Mouse (Mus musculus) right cerebral cortex, postnatal 36 days (tissue): ENCODE data around the gene Fuom.
"Not testable (repeated sequence)": the region's sequence is repeated elsewhere in the genome, so short reads cannot be mapped to it uniquely, and the experiment has no call there.

ENCODE experiments used
- DNase-seq, 2 experiments: peaks; one replicate each; pipeline ENCODE4 v3.0.0; 2022; ENCODE audit warnings: low spot score in 2 of 2, mixed read lengths in 1 of 2

The Fuom gene

GRCm38 (mm10) chr7:140101993-140102860 is at the start of gene Fuom:
Gene Fuom (minus strand): TSS chr7:140102441.
- DNase-seq = peak; percentile 78 to 81

- no peak for DNase-seq
These were observed 42.3 kb upstream of the Fuom start for GRCm38 (mm10) chr7:140144550-140144949.

DNA sequence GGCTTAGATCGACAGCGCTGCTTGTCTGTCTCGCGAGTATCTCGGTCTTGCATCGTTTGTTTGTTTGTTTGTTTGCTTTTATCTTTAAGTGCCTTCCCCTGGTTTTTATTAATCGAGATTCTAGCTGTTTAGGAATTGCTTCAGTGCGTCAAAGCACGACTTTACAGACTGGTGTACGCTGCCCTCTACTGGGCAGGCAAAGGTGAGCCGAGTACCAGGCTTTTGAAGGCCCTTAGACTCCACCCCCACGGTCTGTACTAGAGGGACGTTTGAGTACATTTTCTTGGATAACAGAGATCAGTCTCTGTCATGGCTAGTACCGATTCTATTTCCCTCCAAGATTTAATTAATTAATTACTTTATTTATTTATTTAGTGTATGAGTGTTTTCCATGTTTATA is 39.1 kb upstream of the Fuom start:
- DNase-seq = no peak

- DNase-seq = no peak
These were observed 35.7 kb upstream of the Fuom start for GRCm38 (mm10) chr7:140138021-140138310.

DNA sequence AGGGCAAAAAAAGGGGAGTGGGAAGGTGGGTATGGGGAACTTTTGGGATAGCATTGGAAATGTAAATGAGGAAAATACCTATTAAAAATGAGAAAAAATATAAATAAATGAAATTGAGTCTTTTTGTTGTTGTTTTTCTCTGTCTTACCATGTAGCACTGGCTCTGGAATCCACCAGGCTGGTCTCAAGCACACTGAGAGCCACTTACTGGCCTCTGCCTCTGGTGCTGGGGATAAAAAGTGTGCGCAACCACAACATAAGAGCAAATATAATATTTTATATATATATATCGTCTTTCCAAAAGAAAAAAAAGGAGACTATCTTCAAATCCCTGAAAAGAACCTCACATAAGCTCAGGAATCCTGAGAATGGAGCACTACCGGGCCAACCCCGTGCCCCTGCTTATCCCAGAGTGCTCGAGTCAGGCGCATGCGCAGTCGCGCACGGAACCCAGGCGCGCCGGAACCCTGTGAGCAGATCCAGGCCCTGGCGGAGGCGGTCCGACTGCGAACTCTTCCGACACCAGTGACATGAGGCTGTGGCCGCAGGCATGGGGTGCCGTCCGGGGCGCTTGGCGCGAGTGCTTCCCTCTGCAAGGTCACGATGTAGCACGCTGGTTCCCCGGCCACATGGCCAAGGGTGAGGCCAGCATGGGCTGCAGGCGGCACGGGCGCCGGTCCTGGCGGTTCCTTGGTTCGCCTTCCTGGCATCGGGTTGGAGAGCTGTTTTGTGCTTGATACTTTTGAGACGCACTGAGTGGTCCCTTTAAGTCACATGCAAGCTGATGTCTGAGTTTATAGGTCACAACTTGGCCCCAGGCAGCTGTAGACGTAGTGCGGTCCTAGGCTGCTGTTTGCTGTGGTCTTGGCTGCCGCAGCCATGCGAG is 35.1 kb upstream of the Fuom start, which contains the start of gene Mtg1:
Gene Mtg1 (plus strand): TSS at position 430 of the 886 bp plus-strand sequence.
- DNase-seq = peak; percentile 93 to 96

DNA sequence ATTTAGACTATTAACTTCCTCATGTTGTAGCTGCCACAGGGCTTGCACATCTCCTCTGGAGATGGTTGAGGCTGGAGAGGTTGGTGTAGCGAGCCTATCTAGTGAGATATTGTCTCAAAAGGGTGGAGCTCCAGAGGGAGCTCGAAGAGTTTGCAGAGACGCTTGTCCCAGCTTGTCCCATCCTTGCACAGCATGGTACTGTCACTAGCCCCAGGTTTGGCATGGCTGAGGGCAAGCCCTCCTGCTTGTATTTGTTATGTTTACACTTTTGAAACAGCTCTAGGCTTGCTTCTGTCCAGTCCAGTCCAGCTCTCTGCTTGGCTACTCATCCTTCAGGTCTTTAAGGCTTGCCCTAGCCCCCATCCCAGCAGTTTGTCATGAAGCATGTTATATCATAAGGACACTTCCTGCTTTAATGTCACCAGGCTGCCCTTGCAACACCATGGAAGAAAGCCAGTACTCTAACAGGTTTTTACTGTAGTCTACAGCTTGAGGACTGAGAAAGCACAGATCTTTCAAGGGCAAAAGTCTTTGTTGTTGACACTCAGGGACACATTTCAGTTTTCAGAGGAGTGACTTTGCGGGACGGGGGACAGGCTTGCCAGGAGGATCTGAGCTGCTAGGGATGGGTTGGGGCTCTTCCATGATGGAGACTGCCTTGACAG is 33.0 kb upstream of the Fuom start:
- no peak for DNase-seq

- DNase-seq = not testable (repeated sequence)
These were observed 31.8 kb upstream of the Fuom start for GRCm38 (mm10) chr7:140134033-140134432.

GRCm38 (mm10) chr7:140132184-140132583 is 29.9 kb upstream of the Fuom start:
- DNase-seq = not testable (repeated sequence)

- DNase-seq = no peak
These were observed 25.7 kb upstream of the Fuom start for GRCm38 (mm10) chr7:140127911-140128310.

DNA sequence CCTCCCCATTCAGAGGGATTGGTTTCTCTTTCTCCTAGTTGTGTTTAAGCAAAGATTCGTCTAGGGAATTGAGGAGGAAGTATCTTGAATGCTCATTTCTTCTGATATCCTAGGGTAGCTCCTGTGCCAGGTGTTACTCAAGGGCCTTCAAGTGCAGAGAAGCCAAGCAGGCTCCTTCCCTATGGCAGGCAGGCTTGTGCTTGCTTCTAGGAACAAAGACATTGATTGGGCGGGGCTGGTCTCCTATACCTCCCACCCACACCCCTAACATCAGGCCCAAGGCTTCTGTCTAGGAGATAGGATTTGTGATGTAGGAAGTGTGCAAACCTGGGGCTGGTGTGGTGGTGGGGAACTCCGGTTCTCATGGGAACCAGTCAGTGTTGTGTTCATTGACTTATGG is 24.7 kb upstream of the Fuom start:
- no peak for DNase-seq

GRCm38 (mm10) chr7:140126022-140126350 is 23.7 kb upstream of the Fuom start:
- no peak for DNase-seq

GRCm38 (mm10) chr7:140125278-140126021 is 23.2 kb upstream of the Fuom start:
- DNase-seq = peak; percentile 79 to 84

GRCm38 (mm10) chr7:140124382-140124781 is 22.1 kb upstream of the Fuom start:
- no peak for DNase-seq

DNA sequence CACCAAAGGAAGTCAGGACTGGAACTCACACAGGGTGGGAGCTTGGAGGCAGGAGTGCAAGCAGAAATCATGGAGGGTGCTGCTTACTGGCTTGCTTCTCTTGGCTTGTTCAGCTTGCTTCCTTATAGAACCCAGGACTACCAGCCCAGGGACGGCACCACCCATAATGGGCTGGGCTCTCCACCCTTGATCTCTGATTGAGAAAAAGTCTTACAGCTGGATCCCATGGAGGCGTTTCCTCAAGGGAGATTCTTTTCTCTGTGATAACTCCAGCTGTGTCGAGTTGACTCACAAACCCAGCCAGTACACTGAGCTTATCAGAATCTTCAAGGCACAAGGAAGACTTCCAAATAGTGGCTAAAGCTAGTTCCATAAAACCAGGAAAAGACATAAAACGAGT is 20.5 kb upstream of the Fuom start:
- no peak for DNase-seq

DNA sequence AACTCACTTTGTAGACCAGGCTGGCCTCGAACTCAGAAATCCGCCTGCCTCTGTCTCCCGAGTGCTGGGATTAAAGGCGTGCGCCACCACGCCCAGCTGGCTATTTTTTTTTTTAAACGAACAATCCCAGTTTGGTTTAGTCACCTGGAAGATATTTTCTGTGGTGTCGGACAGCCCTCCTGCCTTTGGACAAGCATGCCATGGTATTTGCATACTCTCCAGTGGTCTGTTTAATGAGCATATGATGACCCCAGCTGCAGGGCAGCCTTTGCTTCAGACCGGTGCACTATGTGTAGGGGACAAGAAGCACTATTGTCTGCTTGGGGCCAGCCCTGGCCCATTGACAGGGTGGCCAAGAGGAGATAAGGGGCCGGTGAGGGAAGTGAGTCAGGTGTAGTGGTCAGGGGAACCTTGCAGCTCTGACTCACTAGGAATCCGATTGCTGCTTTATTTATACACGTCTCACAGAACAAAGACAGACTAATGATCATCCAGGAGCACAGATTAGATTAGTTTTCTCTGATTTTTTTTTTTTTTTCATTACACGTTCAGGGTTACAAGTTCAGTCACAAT is 19.2 kb upstream of the Fuom start:
- no peak for DNase-seq

DNA sequence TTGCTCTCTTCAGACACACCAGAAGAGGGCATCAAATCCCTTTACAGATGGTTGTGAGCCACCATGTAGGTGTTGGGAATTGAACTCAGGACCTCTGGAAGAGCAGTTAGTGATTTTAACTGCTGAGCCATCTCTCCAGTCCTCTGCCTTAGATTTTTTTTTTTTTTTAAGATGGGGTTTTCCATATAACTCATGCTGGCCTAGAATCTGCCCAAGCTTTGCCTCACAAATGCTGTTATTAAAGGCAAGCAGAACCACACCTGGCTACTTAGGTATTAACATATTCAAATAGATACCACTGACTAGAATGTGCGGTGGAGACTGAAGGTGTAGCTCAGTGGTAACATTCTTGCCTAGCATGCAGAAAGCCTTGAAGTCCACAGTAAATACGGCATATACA is 18.2 kb upstream of the Fuom start:
- no peak for DNase-seq

- DNase-seq = peak; percentile 79 to 82
These were observed 14.3 kb upstream of the Fuom start, which contains the start of gene Echs1 for GRCm38 (mm10) chr7:140116329-140117054. Gene Echs1 (minus strand): TSS chr7:140116476.

DNA sequence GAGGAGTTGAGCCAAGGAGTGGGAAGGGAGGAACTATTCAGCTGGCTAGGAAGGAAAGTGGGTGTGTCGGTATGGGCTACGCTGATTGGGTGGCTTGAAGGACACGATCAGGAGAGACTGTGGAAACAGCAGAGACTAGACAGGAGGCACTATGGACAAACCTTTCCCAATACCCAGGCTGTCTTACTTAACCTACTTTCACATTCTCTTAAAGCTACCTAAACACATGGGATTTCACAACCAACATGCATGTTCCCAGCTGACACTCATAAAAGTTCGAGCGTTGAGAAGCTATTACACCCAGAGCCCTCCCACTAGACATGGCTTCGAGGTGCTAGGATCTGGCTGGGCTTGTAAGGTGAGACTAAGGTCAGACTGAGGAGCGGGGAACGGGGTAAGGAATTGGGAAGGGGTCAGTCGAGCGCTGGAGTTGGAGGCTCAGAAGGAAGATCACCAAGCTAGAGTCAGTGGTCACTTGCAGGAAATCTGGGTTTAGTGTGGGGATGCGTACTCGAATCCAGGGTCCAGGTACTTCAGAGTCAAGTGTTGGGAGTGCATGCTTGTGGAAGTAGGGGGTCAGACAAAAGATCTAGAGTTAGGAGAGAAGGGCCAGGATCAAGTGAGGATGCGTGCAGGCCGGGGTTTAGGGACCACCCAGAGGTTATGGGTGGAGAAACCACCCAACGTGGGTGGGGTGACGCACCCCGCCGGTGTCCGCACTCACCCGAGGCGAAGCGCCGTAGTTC is 13.5 kb upstream of the Fuom start, which contains the start of gene Paox:
Gene Paox (plus strand): TSS at position 217 of the 746 bp plus-strand sequence.
- peak; percentile 33 to 55 for DNase-seq

GRCm38 (mm10) chr7:140111943-140112342 is 9.7 kb upstream of the Fuom start:
- DNase-seq = no peak

- no peak for DNase-seq
These were observed 1.8 kb upstream of the Fuom start for GRCm38 (mm10) chr7:140104009-140104408.
